Mouse (Mus musculus) myocyte (in vitro differentiated cells): ENCODE measurements at regions not wholly inside any gene's neighbourhood (a gene's known extent, or its start where the extent isn't known, plus 50 kb on each side); places are given as distances from the start of the nearest gene placed in this dataset.

ENCODE experiments used
- CEBPB ChIP-seq: IDR thresholded peaks from 2 replicates; pipeline ENCODE4 v1.6.1; 2011; ENCODE audit warnings: mild to moderate bottlenecking, moderate library complexity; ENCODE audit not compliant: poor library complexity, insufficient read depth, severe bottlenecking
- POLR2A ChIP-seq: IDR thresholded peaks from one replicate; pipeline ENCODE4 v1.6.1; 2011; ENCODE audit warnings: low read depth, mild to moderate bottlenecking, control low read depth, moderate library complexity; ENCODE audit not compliant: insufficient read length
- TCF12 ChIP-seq: IDR thresholded peaks from one replicate; pipeline ENCODE4 v1.6.1; 2011; ENCODE audit warnings: mild to moderate bottlenecking, control low read depth; ENCODE audit not compliant: poor library complexity, insufficient read depth, severe bottlenecking
- USF1 ChIP-seq: IDR thresholded peaks from one replicate; pipeline ENCODE4 v1.6.1; 2011; ENCODE audit warnings: low read depth, mild to moderate bottlenecking, control low read depth, moderate library complexity

DNA sequence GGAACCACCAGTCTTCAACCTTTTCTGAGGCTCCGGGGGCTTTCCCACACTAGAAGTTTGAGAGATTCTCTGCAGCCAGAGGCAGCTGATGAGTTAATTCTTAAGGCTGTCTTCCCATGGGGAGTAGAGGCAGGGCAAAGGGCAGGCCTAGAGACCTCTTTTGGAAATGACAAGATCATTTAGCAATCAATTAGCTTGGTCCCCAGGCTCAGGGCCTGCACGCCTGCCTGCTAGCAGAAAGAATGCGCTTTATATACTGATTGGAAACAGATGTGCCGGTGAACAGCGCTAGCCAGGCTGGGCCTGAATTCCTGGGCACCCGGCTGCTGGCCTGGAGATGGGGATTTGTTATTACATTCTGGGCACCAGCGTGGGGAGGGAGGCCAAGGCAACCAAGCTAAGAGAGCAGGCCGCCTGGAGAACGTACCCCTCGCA is 156.2 kb downstream of the Utp6 start:
- no peak for TF ChIP-seq CEBPB
- TF ChIP-seq POLR2A, result no peak
- TF ChIP-seq USF1, result no peak
- TF ChIP-seq TCF12, result no peak
